Mouse (Mus musculus) monocyte, adult 2 months (primary cell): Measurements from ENCODE around the gene Pex5l.

Experiments used
- DNase-seq, 2 experiments: peaks; one replicate each; pipeline ENCODE4 v3.0.0; 2022; ENCODE audit warnings: low spot score in 2 of 2, low read depth in 1 of 2

The Pex5l gene

DNA sequence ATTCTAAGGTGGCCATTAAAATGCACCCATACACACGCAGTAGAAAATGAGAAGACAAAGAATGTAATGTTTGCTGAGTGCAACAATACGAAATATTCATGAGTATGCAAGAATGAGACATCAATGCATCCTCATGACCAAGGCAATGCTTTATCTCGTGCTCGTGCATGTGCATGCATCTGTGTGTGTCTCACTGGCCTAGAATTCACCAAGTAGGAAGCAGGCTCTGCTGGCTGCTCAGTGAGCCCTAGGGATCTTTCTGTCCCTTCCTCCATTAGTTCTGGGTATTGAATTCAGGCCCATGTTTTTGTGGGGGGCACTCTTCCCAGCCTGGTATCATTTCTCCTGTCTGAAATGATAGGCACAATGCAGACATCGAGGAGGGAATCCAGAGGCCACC, 74.9 kb downstream of the Pex5l start:
- no peak for DNase-seq

DNA sequence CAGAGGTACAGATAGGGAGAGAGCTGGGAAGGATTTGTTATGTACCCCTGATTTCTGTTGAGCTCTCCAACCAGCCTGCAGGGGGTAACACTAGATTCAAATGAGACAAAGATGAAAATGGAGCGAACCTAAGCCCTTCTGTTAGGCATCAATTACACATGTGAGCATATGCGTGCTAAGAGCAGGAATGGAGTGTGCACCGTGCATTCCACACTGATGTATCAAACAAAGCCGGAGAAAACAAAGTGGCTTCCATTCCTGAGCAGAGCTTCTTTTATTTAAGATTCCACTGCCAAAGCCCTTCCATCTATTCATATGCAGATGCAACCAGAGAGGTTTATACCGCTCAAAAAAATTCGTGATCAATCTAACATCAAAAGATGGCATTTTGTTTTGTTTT, 79.5 kb downstream of the Pex5l start:
- no peak for DNase-seq

DNA sequence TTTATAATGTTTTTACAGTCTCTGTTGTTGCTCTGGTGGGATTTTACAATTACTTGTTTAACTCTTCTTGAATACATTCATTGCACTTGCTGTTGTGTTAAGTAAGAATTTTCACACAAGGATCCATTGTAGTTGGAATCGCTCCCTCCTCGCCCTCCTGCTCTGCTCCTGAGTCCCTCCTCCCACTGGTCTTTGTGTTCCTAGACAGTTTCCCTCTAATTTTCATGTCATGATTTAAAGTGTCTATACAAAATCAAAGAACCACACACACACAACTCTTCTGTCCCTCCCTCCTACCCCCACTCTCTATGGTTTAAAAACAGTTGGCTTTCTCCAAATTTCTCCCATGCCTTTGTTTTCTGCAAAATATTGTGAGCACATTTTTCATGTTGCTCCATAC, 81.6 kb downstream of the Pex5l start:
- DNase-seq: no peak

DNA sequence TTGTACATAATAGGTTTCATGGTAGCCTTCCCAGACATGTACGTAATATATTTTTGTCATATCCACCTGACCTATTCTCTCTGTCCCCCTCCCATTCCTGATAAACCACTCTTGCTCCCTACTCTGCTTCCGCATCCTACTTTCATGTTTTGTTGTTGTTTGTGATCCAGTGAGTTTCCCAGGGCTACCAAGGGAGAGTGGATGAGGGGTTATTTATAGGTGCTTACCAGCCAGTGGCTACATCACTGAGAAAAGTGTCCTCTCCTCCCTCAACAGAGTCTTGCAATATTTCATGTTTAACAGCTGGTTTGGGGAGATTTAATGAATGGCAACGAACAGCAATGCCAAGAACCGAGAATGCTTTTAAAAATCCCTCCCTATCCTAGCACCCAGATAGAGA, 82.0 kb downstream of the Pex5l start:
- DNase-seq: no peak

DNA sequence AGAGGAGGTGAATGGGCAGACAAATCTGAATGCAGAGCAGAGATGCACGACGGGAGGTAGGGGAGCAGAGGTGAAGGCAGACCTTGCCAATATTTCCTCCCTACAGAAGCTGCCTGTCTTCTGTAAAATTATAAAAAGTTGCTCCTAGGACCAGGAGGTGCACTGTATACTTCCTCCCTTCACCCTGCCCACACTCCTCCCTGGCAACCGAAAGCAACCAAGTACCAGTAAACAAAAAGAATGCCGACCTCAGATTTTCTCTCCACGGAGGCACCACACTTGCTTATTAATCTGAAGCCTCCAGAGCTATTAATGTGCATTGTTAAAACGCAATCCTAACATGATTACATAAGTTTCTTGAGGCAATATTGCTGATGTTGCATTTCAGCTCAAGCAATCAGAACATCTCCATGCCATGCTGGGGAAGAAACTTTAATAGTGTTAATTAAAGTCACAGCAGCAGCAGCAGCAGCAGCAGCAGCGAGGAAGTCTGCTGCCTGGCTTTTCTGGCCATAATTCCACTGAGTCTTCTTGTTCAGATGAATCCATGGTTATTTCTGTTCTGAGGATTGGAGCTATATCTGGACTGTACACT, 82.6 kb downstream of the Pex5l start:
- no peak for DNase-seq

DNA sequence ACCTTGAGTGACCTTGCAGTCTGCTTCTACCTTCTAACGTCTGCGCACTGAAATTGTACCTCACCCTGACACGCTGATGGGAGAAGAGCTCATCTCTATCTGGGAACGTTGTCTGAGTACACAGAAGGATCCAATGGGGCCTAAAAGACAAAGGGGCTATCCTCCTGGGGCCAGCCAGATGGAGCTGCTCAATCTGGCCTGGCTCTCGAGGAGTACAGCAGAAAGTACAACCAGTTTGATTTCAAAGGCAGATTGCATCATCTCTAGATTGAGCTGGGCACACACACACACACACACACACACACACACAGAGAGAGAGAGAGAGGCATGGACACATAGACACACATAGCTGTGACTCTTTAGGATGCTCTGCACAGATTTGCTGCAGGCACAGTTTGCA, 94.7 kb downstream of the Pex5l start:
- no peak for DNase-seq

DNA sequence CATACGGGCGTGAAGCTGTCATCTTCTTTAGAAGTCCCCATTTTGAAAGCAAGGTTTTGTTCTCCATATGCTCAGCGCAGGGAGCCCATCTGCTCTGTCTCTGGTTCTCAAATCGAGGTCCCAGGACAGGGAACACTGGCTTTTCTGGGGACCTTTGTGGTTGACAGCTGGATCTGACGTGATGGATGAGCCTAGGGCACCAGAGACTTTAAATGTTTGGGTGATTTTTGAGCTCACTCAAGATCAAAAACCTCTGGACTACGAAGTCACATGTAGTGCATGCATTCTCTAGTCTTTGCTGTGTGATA, 98.3 kb downstream of the Pex5l start:
- no peak for DNase-seq

DNA sequence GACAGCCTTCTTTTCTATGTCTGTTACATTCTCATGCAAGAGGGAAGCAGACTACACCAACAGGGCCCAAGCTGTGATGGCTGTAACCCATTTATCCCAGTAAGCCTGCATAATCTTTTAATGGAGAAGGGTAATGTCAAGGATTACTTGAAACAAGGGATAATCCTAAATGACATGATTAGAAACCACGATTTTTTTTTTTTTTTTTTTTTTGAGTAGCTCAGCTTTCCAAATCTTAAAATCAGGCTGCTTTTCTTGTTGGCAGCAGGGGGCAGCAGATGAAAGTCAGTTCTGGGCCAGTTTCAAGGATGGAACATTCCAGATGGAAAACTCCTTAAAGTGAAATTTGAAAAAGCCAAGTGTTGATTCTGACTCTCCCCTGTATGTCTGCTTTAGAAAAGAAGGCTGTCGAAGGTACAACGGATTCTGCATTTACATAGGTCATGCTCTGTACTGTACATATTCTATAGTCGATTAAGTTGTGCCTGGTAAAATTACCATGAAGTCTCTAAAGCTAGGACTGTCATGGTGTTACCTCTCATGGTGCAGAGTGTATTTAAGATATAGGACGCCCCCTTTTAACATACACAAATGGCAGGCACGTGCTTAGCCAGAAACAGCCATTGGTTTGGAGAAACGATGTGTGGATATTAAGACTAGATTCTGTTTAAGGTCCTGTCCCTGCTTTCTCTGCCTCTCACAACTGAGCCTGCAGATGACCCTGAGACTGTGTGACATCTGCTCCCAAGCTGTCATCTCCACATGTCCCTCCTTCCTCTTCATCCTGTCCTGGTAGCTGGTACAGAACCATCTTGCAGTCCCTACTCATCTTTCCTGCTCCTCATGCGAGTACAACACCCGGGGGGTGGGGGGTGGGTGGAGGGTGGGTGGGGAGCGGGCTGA, 98.9 kb downstream of the Pex5l start:
- DNase-seq: no peak

DNA sequence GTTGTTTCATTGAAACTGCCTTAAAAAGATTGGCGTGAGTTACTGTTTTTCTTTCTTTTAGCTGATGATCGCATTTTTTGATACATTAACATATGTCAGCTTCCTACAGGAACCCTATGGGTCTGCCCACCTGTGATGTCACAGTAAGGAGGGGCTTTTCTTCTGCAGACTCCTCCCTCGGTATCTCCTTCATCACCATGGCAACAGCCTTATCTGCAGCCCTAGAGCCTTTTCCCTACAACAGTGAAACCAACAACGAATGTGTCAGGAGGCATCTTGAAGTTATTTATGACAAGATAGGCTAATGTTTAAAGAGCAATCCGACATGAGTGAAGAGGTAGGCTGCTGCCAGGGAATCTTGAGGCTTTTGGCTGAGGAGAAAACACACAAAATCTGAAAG, 118.5 kb downstream of the Pex5l start:
- DNase-seq: no peak

DNA sequence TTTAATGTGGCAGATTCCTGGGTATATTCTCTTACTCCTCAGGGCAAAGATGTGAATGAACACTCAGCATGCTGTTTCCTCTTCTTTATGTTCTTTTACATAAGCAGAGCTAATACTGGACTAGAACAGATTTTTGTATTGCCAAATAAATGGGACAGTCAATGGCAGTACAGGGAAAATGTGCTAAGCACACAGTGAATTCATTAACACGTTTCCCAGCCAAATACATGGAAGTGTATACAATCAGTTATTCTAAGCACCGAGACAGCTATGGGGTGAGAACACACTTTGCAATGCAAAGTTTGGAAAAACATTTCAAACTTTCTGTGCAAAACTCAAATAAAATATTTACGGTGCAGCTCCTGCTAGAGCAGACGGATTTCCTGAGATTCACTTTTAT, 139.1 kb downstream of the Pex5l start:
- DNase-seq: no peak

DNA sequence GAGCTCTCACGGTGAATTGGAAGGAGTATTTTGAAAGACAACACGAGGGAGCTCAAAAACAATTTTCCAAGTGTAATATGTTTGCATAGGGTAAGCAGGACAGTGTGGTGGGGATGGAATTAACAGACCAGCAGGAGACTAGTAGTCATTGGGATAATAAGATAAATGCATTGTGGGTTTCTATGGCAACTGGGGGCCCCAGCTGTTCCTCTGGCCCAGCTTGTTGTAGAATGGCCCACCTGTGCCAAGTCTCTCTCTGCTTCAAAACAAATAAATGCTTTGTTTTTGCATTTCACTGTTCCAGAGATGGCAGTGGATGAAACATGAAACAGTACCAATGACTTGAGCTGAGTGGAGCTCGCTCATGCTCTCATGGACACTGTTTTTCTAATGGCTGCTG, 141.3 kb downstream of the Pex5l start:
- no peak for DNase-seq

DNA sequence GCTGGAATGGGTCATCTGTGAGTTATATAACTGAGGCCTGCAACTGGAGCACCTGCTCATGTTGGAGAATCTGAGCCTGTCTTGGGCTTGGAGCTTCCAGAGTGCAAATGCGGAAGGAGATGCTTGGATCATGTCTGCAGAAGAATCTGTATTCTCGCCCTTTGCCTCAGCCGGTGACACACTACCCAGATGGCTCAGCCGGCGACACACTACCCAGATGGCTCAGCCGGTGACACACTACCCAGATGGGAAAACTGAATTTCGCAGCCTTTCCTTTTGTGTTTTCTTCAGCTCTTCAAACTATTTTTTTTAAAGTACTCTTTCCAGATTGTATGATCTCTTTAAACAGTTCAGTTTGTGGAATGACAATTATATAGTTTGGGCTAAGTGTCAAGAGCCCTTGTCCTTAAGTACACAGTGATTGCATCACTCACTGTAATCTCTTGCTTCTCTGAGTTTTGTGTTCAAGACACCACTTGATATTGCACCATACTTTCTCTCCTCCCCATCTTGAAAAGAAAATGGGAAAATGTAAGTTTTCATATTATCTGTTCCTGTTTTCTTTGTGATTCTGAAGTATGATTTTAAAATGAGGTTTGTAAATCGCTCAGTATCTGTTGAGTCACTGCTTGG, 142.5 kb downstream of the Pex5l start:
- no peak for DNase-seq

DNA sequence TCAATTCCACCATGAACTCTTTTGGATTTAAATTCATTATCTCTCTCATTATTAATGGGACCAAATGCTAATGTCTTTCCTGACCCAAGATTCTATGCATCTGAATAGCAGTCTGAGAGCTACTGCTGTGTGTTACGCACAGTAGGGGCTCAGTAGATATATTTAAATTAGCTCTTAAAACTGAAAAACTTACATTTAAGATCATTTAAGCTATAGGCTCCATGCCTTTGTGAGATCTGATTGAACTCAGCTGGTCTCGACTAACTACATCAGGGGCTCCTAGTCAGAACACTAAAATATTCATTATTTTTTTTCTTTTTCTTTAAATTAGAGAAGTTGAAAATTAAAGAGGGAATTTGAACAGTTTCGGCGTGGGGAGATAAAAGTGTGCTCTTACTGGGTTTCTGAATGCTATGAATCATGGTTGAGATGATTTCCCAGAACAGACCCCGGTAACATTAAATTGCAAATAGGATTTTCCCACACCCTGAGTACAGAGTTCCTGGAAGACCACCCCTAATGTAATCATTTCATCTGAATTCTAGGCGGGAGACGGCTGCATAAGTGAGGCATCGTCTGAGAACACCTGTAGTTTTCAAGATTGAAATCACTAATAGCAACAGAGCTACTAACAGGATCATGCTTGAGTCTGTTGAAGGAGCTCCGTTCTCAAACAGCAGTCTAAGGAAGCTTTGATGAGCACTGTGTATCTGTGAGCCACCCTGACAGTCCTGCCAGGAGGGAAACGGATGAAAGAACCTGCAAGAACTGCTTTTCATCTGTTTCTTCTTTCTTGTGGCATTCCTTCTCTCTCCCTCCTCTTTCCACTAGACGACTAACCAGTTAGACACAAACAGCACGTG, 151.1 kb downstream of the Pex5l start:
- no peak for DNase-seq

DNA sequence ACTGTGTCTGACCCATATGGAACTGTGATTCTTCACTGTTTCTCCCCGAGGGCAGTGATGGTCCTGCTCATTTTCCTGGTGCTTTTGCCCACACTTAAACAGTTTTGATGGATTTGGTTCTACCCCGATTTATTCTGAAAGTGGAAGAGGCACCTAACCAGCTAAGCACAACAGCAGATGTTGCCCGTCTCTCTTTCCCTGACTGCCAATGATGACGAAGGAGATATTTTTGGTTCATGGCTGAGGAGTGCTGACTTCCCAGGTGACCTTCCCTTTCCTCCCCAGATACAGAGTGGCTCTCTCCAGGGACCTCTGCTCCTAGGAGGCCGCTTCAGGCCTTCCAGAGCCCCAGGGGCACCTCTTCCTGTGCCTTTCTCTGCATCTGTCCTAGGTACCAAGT, 155.2 kb downstream of the Pex5l start:
- DNase-seq: no peak

DNA sequence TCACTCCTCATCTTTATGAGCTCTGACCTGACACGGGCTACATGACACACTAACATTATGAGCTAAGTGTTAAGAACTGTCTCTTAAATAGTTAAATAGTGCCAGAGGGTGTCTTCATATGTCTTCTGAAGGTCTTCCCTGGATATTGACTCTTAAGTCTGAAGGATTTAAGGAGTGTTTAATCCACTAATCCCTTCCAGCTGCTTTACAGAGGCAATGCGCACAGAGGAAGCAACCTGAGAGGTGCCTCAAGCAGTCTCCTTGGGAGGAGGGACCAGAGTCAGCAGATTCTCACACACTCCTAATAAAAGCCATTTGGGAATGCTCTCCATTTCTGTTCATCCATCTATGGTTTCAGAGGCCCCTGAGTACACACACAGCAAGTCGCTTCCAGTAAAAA, 157.9 kb downstream of the Pex5l start:
- DNase-seq: no peak

DNA sequence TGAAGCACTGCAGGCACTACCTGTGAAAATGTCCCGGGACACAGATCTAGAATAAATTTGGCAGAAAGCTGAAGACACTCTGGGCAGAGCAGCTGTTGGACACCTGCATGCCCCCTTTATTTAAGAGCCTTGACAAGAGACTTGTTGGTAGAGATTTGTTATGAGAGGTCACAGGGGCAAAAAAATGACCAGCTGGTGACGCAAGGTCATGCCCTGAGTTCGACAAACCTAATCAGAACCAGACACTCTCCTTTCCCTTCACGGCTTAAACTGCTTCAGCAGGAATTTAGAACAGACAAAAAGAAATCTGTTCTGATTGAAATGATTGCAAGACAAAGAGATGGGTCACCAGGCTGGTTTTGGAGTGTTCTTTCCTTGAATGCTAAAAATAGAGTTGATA, 163.1 kb downstream of the Pex5l start:
- no peak for DNase-seq

DNA sequence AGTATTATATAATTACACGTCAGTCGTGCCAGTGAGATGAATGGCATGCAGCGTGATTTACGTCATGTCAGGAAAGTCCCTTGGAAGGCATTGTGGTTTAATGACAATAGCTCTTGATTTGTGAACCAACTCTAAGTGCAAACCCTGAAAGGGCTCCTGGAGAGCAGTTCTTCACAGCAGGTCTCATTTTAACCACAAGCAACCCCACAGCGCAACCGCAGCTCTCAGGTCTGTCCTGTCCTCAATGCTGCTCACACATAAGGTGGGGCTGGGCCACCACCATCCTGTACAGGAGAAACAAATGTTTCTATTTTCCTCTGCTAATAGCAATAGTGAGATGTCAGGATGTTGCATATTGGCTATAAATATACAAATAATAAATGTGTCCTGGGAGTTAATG, 163.8 kb downstream of the Pex5l start:
- DNase-seq: no peak

DNA sequence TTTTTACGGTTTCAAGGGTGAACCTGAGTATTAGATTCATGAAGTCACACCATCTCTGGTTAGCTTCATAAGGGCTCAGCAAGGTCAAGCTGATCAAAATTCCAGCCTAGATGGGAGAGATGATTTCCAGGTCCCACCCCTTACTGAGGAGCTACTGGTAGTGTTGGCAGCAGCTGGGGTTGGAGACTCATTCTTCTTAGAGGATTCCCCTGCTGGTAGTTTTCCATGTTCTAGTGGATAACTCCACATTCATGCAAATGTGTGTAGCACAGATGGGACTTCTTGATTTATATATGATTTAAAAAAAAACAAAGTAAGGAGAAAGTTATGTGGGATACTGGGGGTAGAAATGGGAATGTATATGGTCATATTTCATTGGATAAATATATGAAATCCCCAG, 172.8 kb downstream of the Pex5l start:
- DNase-seq: no peak

DNA sequence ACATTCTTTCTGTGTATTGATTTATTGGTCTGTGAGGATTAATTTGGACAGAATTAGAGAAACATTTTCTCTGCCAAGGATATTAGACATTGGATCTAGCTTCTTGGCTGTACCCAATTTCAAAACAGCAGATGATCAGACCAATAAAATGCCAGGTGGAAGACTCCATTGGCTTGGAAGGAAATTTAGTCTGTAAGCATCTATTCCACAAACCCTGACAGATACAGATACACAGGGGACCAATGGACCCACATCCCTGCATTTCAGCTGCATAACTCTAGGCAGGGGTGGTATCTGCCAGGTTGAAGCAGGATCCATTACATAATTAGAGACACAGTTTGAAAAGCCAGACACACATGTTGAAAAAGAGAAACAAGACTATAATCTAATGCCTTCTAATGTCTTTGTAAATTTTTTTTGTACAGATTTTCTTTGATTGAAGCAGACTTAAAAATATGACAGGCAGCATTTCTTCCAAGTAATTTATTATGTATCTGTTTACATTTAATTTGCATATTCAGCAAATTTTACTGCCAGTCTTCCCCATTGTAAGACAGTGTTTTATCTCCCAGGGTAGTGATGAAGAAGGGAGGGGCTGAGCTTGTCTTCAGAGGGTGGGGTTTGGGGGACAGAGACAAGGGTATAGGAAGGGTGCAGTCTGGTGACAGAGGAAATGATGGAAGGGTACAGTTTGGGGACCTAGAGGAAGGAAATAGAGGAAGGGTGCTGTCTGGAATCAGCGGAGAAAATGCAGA, 174.2 kb downstream of the Pex5l start:
- no peak for DNase-seq

DNA sequence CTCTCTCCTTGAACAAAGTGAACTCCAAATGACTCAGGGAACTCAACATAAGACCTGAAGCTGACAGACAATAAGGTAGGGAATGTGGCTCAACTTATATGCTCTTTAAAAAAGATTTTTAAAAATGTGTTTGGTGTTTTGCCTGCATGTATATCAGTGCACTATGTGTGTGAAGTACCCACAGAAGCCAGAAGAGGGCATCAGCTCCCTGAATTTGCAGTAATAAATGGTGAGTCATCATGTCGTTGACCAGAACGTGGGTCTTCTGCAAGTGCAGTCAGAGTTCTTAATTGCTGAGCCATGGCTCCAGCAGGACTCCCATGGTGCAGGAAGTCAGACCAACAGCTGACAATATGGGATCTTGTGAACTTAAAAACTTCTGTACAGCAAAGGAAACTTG, 177.5 kb downstream of the Pex5l start:
- DNase-seq: no peak

DNA sequence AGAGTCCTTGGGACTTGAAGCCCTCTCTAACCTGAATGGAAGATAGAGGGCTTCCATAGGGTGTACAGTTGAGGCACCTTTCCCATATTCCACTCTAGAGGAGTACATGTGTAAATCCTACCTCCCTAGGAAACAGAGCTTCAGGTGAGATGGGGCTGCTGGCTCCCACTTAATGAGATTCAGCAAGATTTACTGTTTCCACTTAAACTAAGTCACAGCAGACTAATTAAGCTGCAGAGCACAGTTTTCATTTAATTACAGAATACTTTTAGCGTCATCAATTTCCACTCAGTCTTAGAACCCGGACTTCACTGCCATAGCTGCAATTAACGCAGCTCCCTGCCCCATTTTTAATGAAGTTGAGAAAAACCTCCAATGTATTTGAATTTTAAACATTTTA, 181.6 kb downstream of the Pex5l start:
- DNase-seq: no peak
